Mouse (Mus musculus) hindbrain, embryonic 14.5 days (tissue): Measurements from ENCODE around the gene Tspan9. TPM values are rescaled to one million over a fixed set of nuclear protein-coding genes. Genes with fewer than 3 reads are reported as not detected.

Source experiments
- ATAC-seq: fragments of 200-750 bp; cut with Nextera tagmentation; 2 replicates; pipeline ENCODE4 v1.8.0; 2017; ENCODE audit warnings: moderate number of reproducible peaks, mild to moderate bottlenecking, moderate TSS enrichment, moderate library complexity; ENCODE audit not compliant: low FRiP score
- DNase-seq: peaks from one replicate; pipeline ENCODE4 v3.0.0-alpha.2; 2015; ENCODE audit warnings: low spot score
- H3K27ac ChIP-seq: fragments of 300-500 bp; sonication (generic); 2 replicates; pipeline ENCODE4 v1.5.1; 2014; ENCODE audit warnings: mild to moderate bottlenecking, moderate library complexity
- H3K27me3 ChIP-seq: fragments of 300-500 bp; sonication (generic); 2 replicates; pipeline ENCODE4 v1.6.1; 2014; ENCODE audit warnings: mild to moderate bottlenecking, low read length, mixed read lengths; ENCODE audit not compliant: control insufficient read depth, insufficient read depth
- H3K36me3 ChIP-seq: fragments of 300-500 bp; sonication (generic); replicated peaks from 2 replicates; pipeline ENCODE4 v1.6.1; 2014; ENCODE audit not compliant: control insufficient read depth, insufficient read depth
- H3K4me1 ChIP-seq: fragments of 300-500 bp; sonication (generic); replicated peaks from 2 replicates; pipeline ENCODE4 v1.6.1; 2014; ENCODE audit warnings: antibody characterized with exemption, low read length, mixed read lengths; ENCODE audit not compliant: control insufficient read depth, insufficient read depth
- H3K4me2 ChIP-seq: fragments of 300-500 bp; sonication (generic); replicated peaks from 2 replicates; pipeline ENCODE4 v1.6.1; 2014; ENCODE audit warnings: mild to moderate bottlenecking, moderate library complexity
- H3K4me3 ChIP-seq: fragments of 300-500 bp; sonication (generic); replicated peaks from 2 replicates; pipeline ENCODE4 v1.5.1; 2014; ENCODE audit warnings: mild to moderate bottlenecking, low read length
- H3K9ac ChIP-seq: fragments of 300-500 bp; sonication (generic); 2 replicates; pipeline ENCODE4 v1.6.1; 2014
- H3K9me3 ChIP-seq: fragments of 300-500 bp; sonication (generic); 2 replicates; pipeline ENCODE4 v1.6.1; 2016; ENCODE audit warnings: low read length; ENCODE audit not compliant: control insufficient read depth
- WGBS: fragments of 180-500 bp; shearing (Covaris S2); extraction: QIAGEN DNeasy Blood & Tissue Kit; methylation state at CpG from one replicate; pipeline ENCODE4 v1.1.7; 2014; 5-methylcytosine and 5-hydroxymethylcytosine counted together
- polyA plus RNA-seq: library from polyadenylated mRNA; unstranded; fragments of >200 nt; fragmentation: Nextera tagmentation; extraction: Ambion mirVana; gene quantifications from 2 replicates; pipeline ENCODE4 v1.2.1, GENCODE M21; 2014

Gene Tspan9
- polyA plus RNA-seq, 1 experiment from 2014 or later, result 43.4 TPM

DNA sequence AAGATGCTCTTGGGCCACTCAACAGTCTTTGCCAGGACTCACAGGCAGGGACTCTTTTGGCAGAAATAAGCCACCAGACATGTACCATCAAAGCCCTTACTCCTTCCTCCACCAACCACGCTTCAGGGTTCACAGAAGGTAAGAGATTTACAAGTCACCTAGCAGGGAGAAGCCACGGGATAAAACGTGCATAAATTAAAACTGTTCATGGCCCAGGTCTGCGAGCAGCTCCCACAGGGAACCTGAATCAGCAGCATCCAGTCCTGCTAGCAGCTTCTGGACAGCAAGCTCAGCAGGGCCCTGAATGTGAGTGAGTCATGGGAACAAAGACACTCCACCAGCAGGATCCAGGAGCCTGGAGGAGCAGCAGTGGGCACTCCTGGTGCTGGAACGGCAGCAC is 7.9 kb downstream of the Tspan9 start:
- H3K4me2 ChIP-seq, result no peak overlapping the region
- H3K27me3 ChIP-seq, result no peaks in the 10 kb centered on the region
- DNase-seq, result no peak
- WGBS, result 42% methylated on average over 5 of the region's 5 CpGs
- peak overlapping the region; percentile 24; the same call in 1 of the 2 replicates for H3K9ac ChIP-seq
- peaks cover 12% of the 10 kb centered on the region; the same call in 1 of the 2 replicates for H3K4me1 ChIP-seq
- no peak overlapping the region for H3K27ac ChIP-seq
- no peaks in the 10 kb centered on the region for H3K36me3 ChIP-seq
- H3K4me3 ChIP-seq, result no peak overlapping the region
- no peak for ATAC-seq
- H3K9me3 ChIP-seq, result no peaks in the 10 kb centered on the region

DNA sequence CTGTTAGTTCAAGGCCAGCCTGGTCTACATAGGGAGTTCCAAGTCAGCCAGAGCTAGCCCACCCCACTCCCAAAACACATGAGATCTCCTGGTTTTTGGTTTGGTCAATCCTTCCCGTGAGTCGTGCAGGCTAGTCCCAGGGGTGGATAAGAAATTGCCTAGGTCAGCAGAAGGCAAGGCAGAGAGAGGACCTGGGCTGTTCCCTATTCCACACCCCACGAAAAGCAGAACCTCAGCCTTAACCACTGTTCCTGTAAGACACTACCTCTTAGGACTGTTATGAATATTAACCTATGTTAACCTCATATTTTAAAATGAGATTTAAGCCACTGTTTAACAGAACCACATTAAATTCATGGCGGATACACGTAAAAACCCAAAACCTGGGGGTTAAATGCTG is 8.4 kb downstream of the Tspan9 start:
- peaks cover 12% of the 10 kb centered on the region; the same call in 1 of the 2 replicates for H3K4me1 ChIP-seq
- H3K27me3 ChIP-seq, result no peaks in the 10 kb centered on the region
- WGBS, result 78% methylated on average over 5 of the region's 5 CpGs
- no peak overlapping the region for H3K9ac ChIP-seq
- no peaks in the 10 kb centered on the region for H3K36me3 ChIP-seq
- H3K9me3 ChIP-seq, result no peaks in the 10 kb centered on the region
- H3K4me3 ChIP-seq, result no peak overlapping the region
- ATAC-seq, result no peak
- no peak overlapping the region for H3K27ac ChIP-seq
- DNase-seq, result no peak
- no peak overlapping the region for H3K4me2 ChIP-seq

GRCm38 (mm10) chr6:128134196-128134924 is 9.0 kb downstream of the Tspan9 start:
- 28% methylated on average over 8 of the region's 8 CpGs for WGBS
- no peak overlapping the region for H3K9ac ChIP-seq
- H3K36me3 ChIP-seq, result no peaks in the 10 kb centered on the region
- no peaks in the 10 kb centered on the region for H3K27me3 ChIP-seq
- no peak overlapping the region for H3K4me2 ChIP-seq
- no peak for DNase-seq
- H3K4me1 ChIP-seq, result peaks cover 14% of the 10 kb centered on the region; the same call in 1 of the 2 replicates
- no peak overlapping the region for H3K4me3 ChIP-seq
- no peak overlapping the region for H3K27ac ChIP-seq
- ATAC-seq, result no peak
- H3K9me3 ChIP-seq, result no peaks in the 10 kb centered on the region

DNA sequence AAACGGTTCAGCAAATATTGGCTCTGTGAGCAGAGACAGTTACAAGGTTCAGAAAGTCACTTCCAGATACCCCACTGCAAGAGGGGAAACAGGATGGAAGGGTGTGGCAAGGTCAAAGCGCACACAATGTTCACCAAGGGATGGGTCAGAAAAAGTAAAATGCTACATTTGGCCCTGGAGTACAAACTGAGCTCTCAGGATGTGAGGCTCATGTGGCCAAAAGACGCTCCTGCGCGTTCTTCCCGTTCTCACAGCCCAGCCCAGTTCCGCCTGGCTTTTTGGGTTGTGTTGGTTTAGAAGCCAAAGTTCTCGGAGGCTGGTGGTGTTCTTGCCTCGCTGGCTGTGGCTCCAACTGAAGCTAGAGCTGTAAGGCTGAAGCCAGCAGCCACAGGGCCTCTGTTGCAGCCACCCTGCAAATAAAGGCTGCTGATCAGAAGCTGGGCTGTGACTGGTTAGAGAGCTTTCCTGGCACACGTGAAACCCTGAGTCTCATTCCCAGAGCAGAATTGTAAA is 9.7 kb downstream of the Tspan9 start:
- 71% methylated on average over 10 of the region's 10 CpGs for WGBS
- H3K27ac ChIP-seq, result no peak overlapping the region
- ATAC-seq, result no peak
- no peaks in the 10 kb centered on the region for H3K9me3 ChIP-seq
- H3K27me3 ChIP-seq, result no peaks in the 10 kb centered on the region
- H3K9ac ChIP-seq, result no peak overlapping the region
- peaks cover 14% of the 10 kb centered on the region; the same call in 1 of the 2 replicates for H3K4me1 ChIP-seq
- no peak overlapping the region for H3K4me3 ChIP-seq
- no peaks in the 10 kb centered on the region for H3K36me3 ChIP-seq
- no peak for DNase-seq
- H3K4me2 ChIP-seq, result no peak overlapping the region

DNA sequence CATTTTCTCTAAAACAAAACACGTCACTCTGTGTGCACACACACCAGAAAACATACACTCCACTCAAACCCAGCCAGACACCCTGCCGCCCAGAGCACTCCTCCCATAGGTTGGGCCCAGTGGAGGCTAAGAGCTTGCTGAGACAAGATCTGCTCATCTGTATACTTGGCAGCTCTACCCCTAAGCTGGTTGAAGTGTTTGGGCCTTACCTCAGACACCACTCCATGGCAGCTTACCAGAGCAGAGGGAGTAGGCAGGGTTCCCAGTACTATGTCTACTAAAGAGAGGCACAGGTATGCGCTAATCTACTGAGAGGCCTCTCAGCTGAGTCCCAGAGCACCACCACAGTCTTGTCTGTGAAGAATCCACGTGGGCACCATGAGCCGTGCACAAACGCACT is 10.8 kb downstream of the Tspan9 start:
- 87% methylated on average over 6 of the region's 6 CpGs for WGBS
- DNase-seq (no peak), ATAC-seq (no peak)
- H3K36me3 ChIP-seq, result no peaks in the 10 kb centered on the region
- H3K4me2 ChIP-seq, result no peak overlapping the region
- no peak overlapping the region for H3K27ac ChIP-seq
- no peak overlapping the region for H3K9ac ChIP-seq
- H3K4me3 ChIP-seq, result no peak overlapping the region
- H3K27me3 ChIP-seq, result no peaks in the 10 kb centered on the region
- H3K9me3 ChIP-seq, result no peaks in the 10 kb centered on the region
- peaks cover 14% of the 10 kb centered on the region; the same call in 1 of the 2 replicates for H3K4me1 ChIP-seq

GRCm38 (mm10) chr6:128131390-128131789 is 12.0 kb downstream of the Tspan9 start:
- H3K4me2 ChIP-seq, result no peak overlapping the region
- no peaks in the 10 kb centered on the region for H3K36me3 ChIP-seq
- no peak overlapping the region for H3K27ac ChIP-seq
- no peak overlapping the region for H3K9ac ChIP-seq
- H3K4me1 ChIP-seq, result peaks cover 18% of the 10 kb centered on the region; the same call in 1 of the 2 replicates
- no peaks in the 10 kb centered on the region for H3K9me3 ChIP-seq
- ATAC-seq (no peak), DNase-seq (no peak)
- 47% methylated on average over 2 of the region's 2 CpGs for WGBS
- no peaks in the 10 kb centered on the region for H3K27me3 ChIP-seq
- H3K4me3 ChIP-seq, result no peak overlapping the region

DNA sequence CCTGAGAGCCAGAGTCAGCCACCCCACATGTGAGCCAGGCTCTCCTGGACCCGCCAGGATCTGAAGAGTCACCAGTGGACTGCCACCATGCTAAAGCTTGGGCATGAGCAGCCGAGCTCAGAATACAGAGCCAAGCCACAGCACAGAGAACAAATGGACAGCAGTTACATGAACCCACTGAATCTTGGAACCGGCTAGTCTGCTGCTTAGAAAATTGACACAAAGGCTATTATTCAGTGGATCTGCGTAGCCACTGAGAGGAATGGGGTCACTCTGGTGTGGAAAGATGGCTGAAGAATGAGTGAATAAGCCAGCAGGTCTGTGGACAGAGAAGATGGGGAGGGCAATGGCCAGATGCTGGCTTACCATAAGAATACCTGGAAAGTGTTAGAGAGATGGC is 12.7 kb downstream of the Tspan9 start:
- no peak for DNase-seq
- Histone ChIP-seq H3K9me3 (no peaks in the 10 kb centered on the region), H3K36me3 (no peaks in the 10 kb centered on the region), H3K4me2 (no peak overlapping the region), H3K27ac (0 out of 2 replicates have a peak overlapping the region, but pooled peaks have one; percentile 14), H3K4me3 (no peak overlapping the region), H3K4me1 (peaks cover 15% of the 10 kb centered on the region; the same call in 1 of the 2 replicates), H3K9ac (no peak overlapping the region), H3K27me3 (no peaks in the 10 kb centered on the region)
- 64% methylated on average over 4 of the region's 4 CpGs for WGBS
- no peak for ATAC-seq

DNA sequence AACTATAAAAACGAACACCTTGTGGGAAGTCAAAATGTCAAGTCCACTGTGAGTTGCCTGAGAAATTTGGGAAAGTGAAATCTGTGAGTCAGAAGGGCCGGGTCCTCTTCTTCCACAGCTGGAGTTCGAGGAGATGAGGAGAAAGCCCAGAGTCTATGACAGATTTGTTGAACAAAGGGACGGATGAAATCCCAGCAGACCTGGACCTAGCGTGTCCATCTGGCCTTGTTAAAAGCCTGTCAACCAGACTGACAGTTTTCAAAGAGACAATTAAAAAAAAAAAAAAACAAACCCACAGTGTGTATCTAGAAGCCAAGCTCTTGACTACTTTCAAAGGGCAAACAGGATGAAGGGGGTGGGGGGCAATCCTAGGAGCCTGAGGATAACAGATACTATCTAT is 14.0 kb downstream of the Tspan9 start:
- DNase-seq (no peak), ATAC-seq (no peak)
- 28% methylated on average over 5 of the region's 5 CpGs for WGBS
- Histone ChIP-seq H3K9me3 (no peaks in the 10 kb centered on the region), H3K4me2 (no peak overlapping the region), H3K27ac (no peak overlapping the region), H3K36me3 (no peaks in the 10 kb centered on the region), H3K9ac (no peak overlapping the region), H3K27me3 (no peaks in the 10 kb centered on the region), H3K4me1 (0 out of 2 replicates have a peak, but pooled peaks cover 12% of the 10 kb centered on the region), H3K4me3 (no peak overlapping the region)

DNA sequence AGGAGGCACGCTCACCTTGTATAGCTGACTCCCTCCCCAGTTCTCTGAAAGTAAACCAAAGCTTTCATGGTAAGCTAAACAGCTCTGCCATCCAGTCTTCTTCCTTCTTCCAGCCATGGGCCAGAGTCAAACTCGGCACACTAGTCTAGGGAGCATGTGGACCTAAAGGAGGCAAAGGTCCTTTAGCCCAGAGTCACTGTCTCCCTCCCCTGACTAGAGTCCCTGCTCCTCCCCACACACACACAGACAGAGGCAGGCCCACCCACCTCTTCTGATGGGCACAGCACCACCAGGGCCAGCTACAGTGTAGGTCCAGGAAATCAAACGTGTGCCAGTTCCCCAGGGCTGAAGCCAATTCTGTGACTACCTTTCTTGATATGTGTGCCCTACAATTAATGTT is 16.1 kb downstream of the Tspan9 start:
- no peak overlapping the region for H3K27ac ChIP-seq
- no peak overlapping the region for H3K9ac ChIP-seq
- no peak overlapping the region for H3K4me3 ChIP-seq
- H3K9me3 ChIP-seq, result no peaks in the 10 kb centered on the region
- H3K4me1 ChIP-seq, result 0 out of 2 replicates have a peak, but pooled peaks cover 12% of the 10 kb centered on the region
- H3K27me3 ChIP-seq, result no peaks in the 10 kb centered on the region
- ATAC-seq (no peak), DNase-seq (no peak)
- no peak overlapping the region for H3K4me2 ChIP-seq
- no peaks in the 10 kb centered on the region for H3K36me3 ChIP-seq
- 83% methylated on average over 3 of the region's 3 CpGs for WGBS
